Mouse (Mus musculus): ENCODE data around the gene Uba52.
"Not testable (repeated sequence)": the region's sequence is repeated elsewhere in the genome, so short reads cannot be mapped to it uniquely, and the experiment has no call there.

GRCm38 (mm10) chr8:70511174-70511573, 573 bp upstream of the Uba52 start:
- TF ChIP-seq CTCF, EP300 (IDR thresholded peaks at IDR 0.05): not testable (repeated sequence)
